Mouse (Mus musculus) C2C12 (cell line): Measurements from ENCODE around the gene Cdh1. TPM values are rescaled to one million over a fixed set of nuclear protein-coding genes. Genes with fewer than 3 reads are reported as not detected.
A peak's percentile ranks its signal among the peaks of the same experiment; 100 is the strongest.

ENCODE experiments used
- H3K27me3 ChIP-seq: one replicate; pipeline ENCODE4 v1.6.1; 2011; ENCODE audit not compliant: control insufficient read depth, insufficient read depth, insufficient read length
- H3K36me3 ChIP-seq: one replicate; pipeline ENCODE4 v1.6.1; 2011; ENCODE audit not compliant: control insufficient read depth, insufficient read depth
- H3K4me3 ChIP-seq: one replicate; pipeline ENCODE4 v1.5.1; 2011; ENCODE audit warnings: mild to moderate bottlenecking, control low read depth; ENCODE audit not compliant: poor library complexity, insufficient read depth, severe bottlenecking
- H3K79me2 ChIP-seq: one replicate; pipeline ENCODE4 v1.6.1; 2011; ENCODE audit not compliant: control insufficient read depth, insufficient read depth
- H3K79me3 ChIP-seq: one replicate; pipeline ENCODE4 v1.6.1; 2011; ENCODE audit warnings: low read depth, control low read depth
- H3ac ChIP-seq: one replicate; pipeline ENCODE3; 2011; ENCODE audit warnings: low read depth; ENCODE audit not compliant: control insufficient read depth, insufficient read length
- CEBPB ChIP-seq: IDR thresholded peaks from one replicate; pipeline ENCODE4 v1.6.1; 2011; ENCODE audit warnings: low read depth, mild to moderate bottlenecking, control low read depth, moderate library complexity
- CTCF ChIP-seq: IDR thresholded peaks from one replicate; pipeline ENCODE4 v1.5.1; 2011; ENCODE audit not compliant: control insufficient read depth, insufficient read depth, insufficient read length
- FOSL1 ChIP-seq: IDR thresholded peaks from one replicate; pipeline ENCODE4 v1.8.0; 2011; ENCODE audit warnings: mild to moderate bottlenecking, low read length; ENCODE audit not compliant: poor library complexity, insufficient read depth, severe bottlenecking
- MAX ChIP-seq: IDR thresholded peaks from one replicate; pipeline ENCODE4 v1.6.1; 2011; ENCODE audit warnings: mild to moderate bottlenecking, control low read depth
- MYOD1 ChIP-seq: IDR thresholded peaks from one replicate; pipeline ENCODE4 v1.6.1; 2011; ENCODE audit warnings: low read depth; ENCODE audit not compliant: control insufficient read depth, insufficient read length
- MYOG ChIP-seq: IDR thresholded peaks from one replicate; pipeline ENCODE4 v1.6.1; 2011; ENCODE audit not compliant: control insufficient read depth, insufficient read length; ENCODE audit errors: extremely low read depth
- USF1 ChIP-seq: IDR thresholded peaks from one replicate; pipeline ENCODE4 v1.6.1; 2011; ENCODE audit warnings: low read depth, mild to moderate bottlenecking, control low read depth, moderate library complexity
- polyA plus RNA-seq: library from polyadenylated mRNA; unstranded; fragments of >200 nt; fragmentation: generic; extraction: Trizol; gene quantifications from one replicate; pipeline ENCODE4 v1.2.1, GENCODE M21; 2012; ENCODE audit warnings: missing spikeins

Gene Cdh1
- polyA plus RNA-seq, 1 experiment: 0.01 TPM

GRCm38 (mm10) chr8:106646153-106646552 lies 43.0 kb downstream of the Cdh1 start:
- H3K27me3 ChIP-seq: no peaks in the 10 kb centered on the region
- H3K79me3 ChIP-seq: no peaks in the 10 kb centered on the region
- TF ChIP-seq USF1 (no peak), MYOD1 (no peak), MYOG (no peak), CEBPB (no peak), CTCF (no peak)
- H3K36me3 ChIP-seq: no peaks in the 10 kb centered on the region
- no peaks in the 10 kb centered on the region for H3K79me2 ChIP-seq
- no peak overlapping the region for H3K4me3 ChIP-seq
- no peak overlapping the region for H3ac ChIP-seq

- TF ChIP-seq MAX (no peak), FOSL1 (no peak), CEBPB (no peak), MYOD1 (no peak), MYOG (no peak), USF1 (no peak), CTCF (no peak)
- Histone ChIP-seq H3K79me3 (no peaks in the 10 kb centered on the region), H3K36me3 (no peaks in the 10 kb centered on the region), H3K79me2 (no peaks in the 10 kb centered on the region), H3ac (no peak overlapping the region), H3K27me3 (no peaks in the 10 kb centered on the region), H3K4me3 (no peak overlapping the region)
Observed at GRCm38 (mm10) chr8:106646731-106647130, 43.6 kb downstream of the Cdh1 start.

- TF ChIP-seq CTCF (peak; percentile 47), USF1 (no peak), CEBPB (no peak), FOSL1 (no peak)
- H3K36me3 ChIP-seq: no peaks in the 10 kb centered on the region
- no peaks in the 10 kb centered on the region for H3K79me2 ChIP-seq
- H3ac ChIP-seq: no peak overlapping the region
- no peaks in the 10 kb centered on the region for H3K79me3 ChIP-seq
- no peaks in the 10 kb centered on the region for H3K27me3 ChIP-seq
- H3K4me3 ChIP-seq: no peak overlapping the region
Observed at GRCm38 (mm10) chr8:106647387-106647786, 44.2 kb downstream of the Cdh1 start.

GRCm38 (mm10) chr8:106648421-106648820 lies 45.3 kb downstream of the Cdh1 start:
- Histone ChIP-seq H3K36me3 (no peaks in the 10 kb centered on the region), H3K79me3 (no peaks in the 10 kb centered on the region), H3ac (no peak overlapping the region), H3K27me3 (no peaks in the 10 kb centered on the region), H3K4me3 (no peak overlapping the region), H3K79me2 (no peaks in the 10 kb centered on the region)
- TF ChIP-seq USF1: no peak

DNA sequence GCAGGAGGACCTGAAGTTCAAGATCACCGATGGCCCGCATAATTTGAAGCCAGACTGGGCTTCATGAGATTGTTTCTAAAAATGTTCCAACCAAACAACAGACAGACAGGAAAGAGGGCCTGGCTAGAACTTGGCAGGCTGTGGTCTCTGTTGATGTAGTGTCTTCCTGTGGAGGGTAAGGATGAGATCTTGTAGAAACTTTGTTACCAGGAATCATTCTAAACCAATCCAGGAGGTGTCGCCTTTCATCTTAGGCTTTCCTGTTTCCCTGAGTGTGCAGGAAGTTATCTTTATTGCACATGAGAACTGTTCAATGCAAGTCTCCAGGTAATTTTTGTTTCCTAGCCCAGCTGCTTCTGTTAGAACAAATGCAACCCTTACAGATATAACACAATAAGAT lies 48.8 kb downstream of the Cdh1 start:
- H3ac ChIP-seq: no peak overlapping the region
- no peaks in the 10 kb centered on the region for H3K36me3 ChIP-seq
- H3K4me3 ChIP-seq: no peak overlapping the region
- no peak for TF ChIP-seq USF1
- no peak for TF ChIP-seq CEBPB
- no peak for TF ChIP-seq CTCF
- TF ChIP-seq FOSL1: no peak
- TF ChIP-seq MAX: no peak
- TF ChIP-seq MYOG: no peak
- no peak for TF ChIP-seq MYOD1
- H3K27me3 ChIP-seq: no peaks in the 10 kb centered on the region
- no peaks in the 10 kb centered on the region for H3K79me3 ChIP-seq
- H3K79me2 ChIP-seq: no peaks in the 10 kb centered on the region

DNA sequence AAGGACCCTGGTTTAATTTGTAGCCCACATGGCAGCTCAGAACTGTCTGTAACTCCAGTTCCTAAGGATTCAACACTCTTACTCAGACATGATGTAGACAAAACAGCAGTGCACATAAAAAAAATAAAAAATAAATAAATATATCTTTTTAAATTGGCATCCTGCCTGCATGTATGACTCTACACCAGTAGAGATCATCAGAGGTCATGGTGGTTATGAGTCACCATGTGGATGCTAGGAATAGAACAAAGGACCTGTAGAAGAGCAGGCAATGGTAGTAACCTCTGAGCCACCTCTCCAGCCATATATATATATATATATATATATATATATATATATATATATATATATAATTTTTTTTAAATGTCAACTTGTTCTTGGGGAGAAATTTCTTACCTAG lies 52.9 kb downstream of the Cdh1 start:
- Histone ChIP-seq H3K4me3 (no peak overlapping the region), H3K79me2 (no peaks in the 10 kb centered on the region), H3K36me3 (no peaks in the 10 kb centered on the region), H3K79me3 (no peaks in the 10 kb centered on the region), H3K27me3 (no peaks in the 10 kb centered on the region), H3ac (no peak overlapping the region)
- TF ChIP-seq MYOG (no peak), USF1 (no peak), FOSL1 (no peak), MYOD1 (no peak), CEBPB (no peak), CTCF (no peak), MAX (no peak)
